Comparison of ENCODE assay signal across 8 mouse cellular contexts in genomic region chr17:26972107-26972506, GRCm38 (mm10). TPM values are rescaled to one million over a fixed set of nuclear protein-coding genes. Genes with fewer than 3 reads are reported as not detected.
DNase-seq lines count a peak whose midpoint lies in the region; ATAC-seq and TF ChIP-seq lines count a peak whose summit lies in the region.

No protein-coding gene starts in this region.

- peak overlapping the region; percentile 98 for H3K4me2 ChIP-seq in heart, embryonic 11.5 days
- peak overlapping the region; percentile 94 for H3K4me2 ChIP-seq in forebrain, postnatal 0 days (ENCODE audit: low read depth)
- H3K4me2 ChIP-seq in lung, postnatal 0 days (replicated peaks; ENCODE audit: low read depth, low read length), result peak overlapping the region; percentile 74

- H3K27ac ChIP-seq in heart, embryonic 11.5 days (ENCODE audit: low read depth, low read length), result peak overlapping the region; percentile 84; the same call in 1 of the 2 replicates
- H3K27ac ChIP-seq in forebrain, postnatal 0 days (ENCODE audit: low read depth, low read length), result peak overlapping the region; percentile 79; the same call in 1 of the 2 replicates
- peak overlapping the region; percentile 90 for H3K27ac ChIP-seq in lung, postnatal 0 days (ENCODE audit: low read length)

- peak overlapping the region; percentile 81 for H3K9ac ChIP-seq in heart, embryonic 11.5 days (ENCODE audit: low read depth, low read length)
- H3K9ac ChIP-seq in forebrain, postnatal 0 days, result peak overlapping the region; percentile 75
- peak overlapping the region; percentile 58 for H3K9ac ChIP-seq in lung, postnatal 0 days (replicated peaks; ENCODE audit: low read depth)

- peak overlapping the region; percentile 90 for H3K4me3 ChIP-seq in heart, embryonic 11.5 days (ENCODE audit: low read depth, low read length)
- peak overlapping the region; percentile 95 for H3K4me3 ChIP-seq in E14TG2a.4 (replicated peaks; ENCODE audit: low read length)
- H3K4me3 ChIP-seq in forebrain, postnatal 0 days (ENCODE audit: low read depth, low read length), result peak overlapping the region; percentile 87
- H3K4me3 ChIP-seq in lung, postnatal 0 days (ENCODE audit: low read depth, low read length), result peak overlapping the region; percentile 93

- no peak for TF ChIP-seq EP300 in lung, postnatal 0 days (IDR thresholded peaks at IDR 0.05)

- no peak for DNase-seq in heart, postnatal 4 days
- no peak for DNase-seq in forebrain, postnatal 0 days
- DNase-seq in lung, postnatal 0 days (ENCODE audit: low spot score), result no peak
- no peak for DNase-seq in embryo, embryonic 10.5 days (ENCODE audit: low spot score)
- no peak for DNase-seq in adrenal gland, adult 8-10 months
- DNase-seq in retina, postnatal 1 day, result no peak

- ATAC-seq in heart, embryonic 11.5 days (replicated peaks; ENCODE audit: insufficient number of reproducible peaks, low FRiP score, low TSS enrichment), result no peak
- no peak for ATAC-seq in forebrain, postnatal 0 days
- ATAC-seq in lung, postnatal 0 days, result no peak

- H3K4me1 ChIP-seq in heart, embryonic 11.5 days (ENCODE audit: control insufficient read depth, insufficient read depth, low read length), result peaks cover 19% of the 10 kb centered on the region
- H3K4me1 ChIP-seq in E14TG2a.4 (replicated peaks; ENCODE audit: low read depth, low read length), result peaks cover 77% of the 10 kb centered on the region
- H3K4me1 ChIP-seq in forebrain, postnatal 0 days (ENCODE audit: insufficient read depth), result no peaks in the 10 kb centered on the region
- H3K4me1 ChIP-seq in lung, postnatal 0 days (ENCODE audit: insufficient read depth, low read depth, low read length), result peaks cover 6% of the 10 kb centered on the region; the same call in 1 of the 2 replicates

- no peaks in the 10 kb centered on the region for H3K27me3 ChIP-seq in heart, embryonic 11.5 days (ENCODE audit: control insufficient read depth, insufficient read depth, low read length)
- H3K27me3 ChIP-seq in E14TG2a.4 (ENCODE audit: insufficient read depth, low read length), result no peaks in the 10 kb centered on the region
- no peaks in the 10 kb centered on the region for H3K27me3 ChIP-seq in forebrain, postnatal 0 days (ENCODE audit: insufficient read depth, low read length)
- no peaks in the 10 kb centered on the region for H3K27me3 ChIP-seq in lung, postnatal 0 days (replicated peaks; ENCODE audit: insufficient read depth, low read length)

- 2% methylated on average over 3 of the region's 3 CpGs for WGBS in heart, embryonic 11.5 days (ENCODE audit: insufficient replicate concordance)
- WGBS in forebrain, postnatal 0 days, result 4% methylated on average over 3 of the region's 3 CpGs
- 0% methylated on average over 3 of the region's 3 CpGs for WGBS in lung, postnatal 0 days

- no peak for TF ChIP-seq CTCF in E14TG2a.4 (conservative IDR thresholded peaks at IDR 0.05; ENCODE audit: low read length)
- no peak for TF ChIP-seq CTCF in forebrain, postnatal 0 days (IDR thresholded peaks at IDR 0.05; ENCODE audit: low read depth)
- TF ChIP-seq CTCF in lung, postnatal 0 days (IDR thresholded peaks at IDR 0.05), result no peak

- H3K9me3 ChIP-seq in heart, embryonic 11.5 days (replicated peaks; ENCODE audit: control insufficient read depth, low read length), result no peaks in the 10 kb centered on the region
- H3K9me3 ChIP-seq in E14TG2a.4 (ENCODE audit: low read length), result no peaks in the 10 kb centered on the region
- no peaks in the 10 kb centered on the region for H3K9me3 ChIP-seq in forebrain, postnatal 0 days (ENCODE audit: low read length)
- no peaks in the 10 kb centered on the region for H3K9me3 ChIP-seq in lung, postnatal 0 days (ENCODE audit: low read length)

- H3K36me3 ChIP-seq in heart, embryonic 11.5 days (ENCODE audit: control insufficient read depth, insufficient read depth, low read length), result peaks cover 21% of the 10 kb centered on the region
- H3K36me3 ChIP-seq in E14TG2a.4 (ENCODE audit: insufficient read depth, low read length), result peaks cover 38% of the 10 kb centered on the region
- H3K36me3 ChIP-seq in forebrain, postnatal 0 days (ENCODE audit: insufficient read depth), result peaks cover 51% of the 10 kb centered on the region
- H3K36me3 ChIP-seq in lung, postnatal 0 days (ENCODE audit: insufficient read depth, low read length), result 0 out of 2 replicates have a peak, but pooled peaks cover 3% of the 10 kb centered on the region

RNA-seq across cellular contexts. Expression of gene Zbtb9, which starts 0.9 kb away (rescaled TPM):
- 6.8 and 7.9 TPM in 2 replicates for polyA plus RNA-seq in heart, embryonic 11.5 days (2014; fragmentation: Nextera tagmentation; extraction: Ambion mirVana)
- 1 to 10 TPM; 3.9 to 5.5 TPM for total RNA-seq in heart, postnatal 4 days (2021)
- total RNA-seq in forebrain, postnatal 0 days (2014; rRNA removed), result 20.9 and 22.5 TPM in 2 replicates
- 4.2 and 6.8 TPM in 2 replicates for polyA plus RNA-seq in forebrain, postnatal 0 days (2015; fragmentation: Nextera tagmentation; extraction: Ambion mirVana)
- 9.3 and 9.9 TPM in 2 replicates for polyA plus RNA-seq in lung, postnatal 0 days (2015; fragmentation: Nextera tagmentation; extraction: Ambion mirVana)
- total RNA-seq in adrenal gland, adult 8-10 months (2022), result 10 to 100 TPM in 1 of 4 experiments, 1 to 10 TPM in 3; 6.6 to 10.1 (median 9.0) TPM

RNA-seq across cellular contexts. Expression of gene Syngap1, which starts 31.1 kb away (rescaled TPM):
- polyA plus RNA-seq in heart, embryonic 11.5 days (2014; fragmentation: Nextera tagmentation; extraction: Ambion mirVana), result 2.9 and 3.7 TPM in 2 replicates
- total RNA-seq in heart, postnatal 4 days (2021), result 10 to 100 TPM; 12.6 to 13.4 TPM
- 84.2 and 85.2 TPM in 2 replicates for total RNA-seq in forebrain, postnatal 0 days (2014; rRNA removed)
- polyA plus RNA-seq in forebrain, postnatal 0 days (2015; fragmentation: Nextera tagmentation; extraction: Ambion mirVana), result 3.1 and 5.0 TPM in 2 replicates
- 1.0 and 1.4 TPM in 2 replicates for polyA plus RNA-seq in lung, postnatal 0 days (2015; fragmentation: Nextera tagmentation; extraction: Ambion mirVana)
- total RNA-seq in adrenal gland, adult 8-10 months (2022), result 10 to 100 TPM; 19.7 to 36.9 (median 26.9) TPM

RNA-seq across cellular contexts. Expression of gene Cuta, which starts 32.7 kb away (rescaled TPM):
- polyA plus RNA-seq in heart, embryonic 11.5 days (2014; fragmentation: Nextera tagmentation; extraction: Ambion mirVana), result 134 and 145 TPM in 2 replicates
- total RNA-seq in heart, postnatal 4 days (2021), result 100 to 1,000 TPM in 1 of 2 experiments, 10 to 100 TPM in 1; 97.2 to 106 TPM
- total RNA-seq in forebrain, postnatal 0 days (2014; rRNA removed), result 44.4 and 44.9 TPM in 2 replicates
- polyA plus RNA-seq in forebrain, postnatal 0 days (2015; fragmentation: Nextera tagmentation; extraction: Ambion mirVana), result 147 and 158 TPM in 2 replicates
- polyA plus RNA-seq in lung, postnatal 0 days (2015; fragmentation: Nextera tagmentation; extraction: Ambion mirVana), result 179 and 180 TPM in 2 replicates
- total RNA-seq in adrenal gland, adult 8-10 months (2022), result 100 to 1,000 TPM; 151 to 162 (median 155) TPM

RNA-seq across cellular contexts. Expression of gene Phf1, which starts 39.3 kb away (rescaled TPM):
- 5.7 and 5.9 TPM in 2 replicates for polyA plus RNA-seq in heart, embryonic 11.5 days (2014; fragmentation: Nextera tagmentation; extraction: Ambion mirVana)
- total RNA-seq in heart, postnatal 4 days (2021), result 1 to 10 TPM; 9.9 to 10.0 TPM
- total RNA-seq in forebrain, postnatal 0 days (2014; rRNA removed), result 35.4 and 38.9 TPM in 2 replicates
- polyA plus RNA-seq in forebrain, postnatal 0 days (2015; fragmentation: Nextera tagmentation; extraction: Ambion mirVana), result 20.4 and 24.1 TPM in 2 replicates
- polyA plus RNA-seq in lung, postnatal 0 days (2015; fragmentation: Nextera tagmentation; extraction: Ambion mirVana), result 15.2 and 16.2 TPM in 2 replicates
- 10 to 100 TPM; 46.9 to 60.1 (median 53.5) TPM for total RNA-seq in adrenal gland, adult 8-10 months (2022)

RNA-seq across cellular contexts. Expression of gene Kifc5b, which starts 55.2 kb away (rescaled TPM):
- polyA plus RNA-seq in heart, embryonic 11.5 days (2014; fragmentation: Nextera tagmentation; extraction: Ambion mirVana), result 6.3 and 6.9 TPM in 2 replicates
- total RNA-seq in heart, postnatal 4 days (2021), result 10 to 100 TPM; 15.0 to 15.2 TPM
- total RNA-seq in forebrain, postnatal 0 days (2014; rRNA removed), result 1.0 and 3.3 TPM in 2 replicates
- polyA plus RNA-seq in forebrain, postnatal 0 days (2015; fragmentation: Nextera tagmentation; extraction: Ambion mirVana), result 0.74 and 1.5 TPM in 2 replicates
- 0.35 and 0.44 TPM in 2 replicates for polyA plus RNA-seq in lung, postnatal 0 days (2015; fragmentation: Nextera tagmentation; extraction: Ambion mirVana)
- total RNA-seq in adrenal gland, adult 8-10 months (2022), result 1 to 10 TPM; 1.0 to 3.2 (median 1.6) TPM
